Comparison of ENCODE assay signal across 14 mouse cellular contexts in the genomic region with DNA sequence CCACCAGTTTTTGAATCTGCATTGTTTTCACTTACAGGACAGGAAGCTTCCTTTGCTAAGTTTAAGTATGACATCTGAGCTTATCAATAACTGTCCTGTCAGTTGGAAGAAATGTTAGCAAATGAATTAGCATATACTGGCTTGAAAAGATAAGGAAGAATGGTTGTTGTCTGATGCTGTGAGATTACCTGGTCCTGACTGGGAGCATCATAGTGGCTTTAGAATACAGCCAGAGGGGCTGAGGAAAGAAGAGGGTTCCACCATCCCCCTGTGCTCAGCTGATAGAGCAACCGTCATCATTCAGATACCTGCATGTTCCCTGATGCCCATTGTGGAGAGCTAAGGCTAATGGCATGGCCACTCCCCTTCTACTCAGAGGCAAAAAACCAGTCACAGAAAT.
"Had no signal": no experiment of that assay in that cellular context is flagged by ENCODE, and none has a peak within 500 bp of the region (broad histone marks: within the 10 kb centered on the region; RNA-seq: fewer than 3 reads in every experiment).

No protein-coding gene starts in this region.

- DNase-seq: kidney, adult 8-10 months; kidney, postnatal 36 days; layer of hippocampus, adult 9-11 months; layer of hippocampus, postnatal 36 days; lung, embryonic 14.5 days; lung, postnatal 10 days; right cerebral cortex, adult 18-20 months; right cerebral cortex, postnatal 25 days; thymus, postnatal 4 days had no signal

- H3K27ac ChIP-seq: kidney, postnatal 0 days; limb, embryonic 15.5 days; macrophage; midbrain, embryonic 13.5 days had no signal

- H3K4me1 ChIP-seq: limb, embryonic 15.5 days; midbrain, embryonic 13.5 days had no signal

- H3K9me3 ChIP-seq: limb, embryonic 15.5 days; midbrain, embryonic 13.5 days had no signal

- H3K36me3 ChIP-seq: limb, embryonic 15.5 days; midbrain, embryonic 13.5 days had no signal

- H3K9ac ChIP-seq: limb, embryonic 15.5 days; lung, embryonic 14.5 days; midbrain, embryonic 13.5 days had no signal

- H3K27me3 ChIP-seq: limb, embryonic 15.5 days; midbrain, embryonic 13.5 days had no signal

- H3K4me3 ChIP-seq: limb, embryonic 15.5 days; midbrain, embryonic 13.5 days had no signal

- H3K4me2 ChIP-seq: limb, embryonic 15.5 days; lung, embryonic 14.5 days; midbrain, embryonic 13.5 days had no signal

- ATAC-seq: intestine, postnatal 0 days; midbrain, embryonic 13.5 days had no signal
